Mouse (Mus musculus) monocyte, adult 5-6 weeks (primary cell): ENCODE measurements around the gene Adgre5. TPM values are rescaled to one million over a fixed set of nuclear protein-coding genes. Genes with fewer than 3 reads are reported as not detected.

Experiments used
- ATAC-seq: fragments of 153-309, 156-312 bp; replicated peaks from 2 replicates; pipeline ENCODE4 v1.8.0; 2017; ENCODE audit warnings: mild to moderate bottlenecking; ENCODE audit not compliant: low TSS enrichment, insufficient number of reproducible peaks, severe bottlenecking, poor library complexity, low FRiP score
- total RNA-seq: library from RNA; stranded (forward); fragments of 200-1000, 200-491, 200-594 nt; gene quantifications from 3 replicates; pipeline ENCODE4 v1.2.3, GENCODE M21; 2017

Adgre5 gene
- total RNA-seq, 1 experiment from 2014 or later, result 1,167 TPM

DNA sequence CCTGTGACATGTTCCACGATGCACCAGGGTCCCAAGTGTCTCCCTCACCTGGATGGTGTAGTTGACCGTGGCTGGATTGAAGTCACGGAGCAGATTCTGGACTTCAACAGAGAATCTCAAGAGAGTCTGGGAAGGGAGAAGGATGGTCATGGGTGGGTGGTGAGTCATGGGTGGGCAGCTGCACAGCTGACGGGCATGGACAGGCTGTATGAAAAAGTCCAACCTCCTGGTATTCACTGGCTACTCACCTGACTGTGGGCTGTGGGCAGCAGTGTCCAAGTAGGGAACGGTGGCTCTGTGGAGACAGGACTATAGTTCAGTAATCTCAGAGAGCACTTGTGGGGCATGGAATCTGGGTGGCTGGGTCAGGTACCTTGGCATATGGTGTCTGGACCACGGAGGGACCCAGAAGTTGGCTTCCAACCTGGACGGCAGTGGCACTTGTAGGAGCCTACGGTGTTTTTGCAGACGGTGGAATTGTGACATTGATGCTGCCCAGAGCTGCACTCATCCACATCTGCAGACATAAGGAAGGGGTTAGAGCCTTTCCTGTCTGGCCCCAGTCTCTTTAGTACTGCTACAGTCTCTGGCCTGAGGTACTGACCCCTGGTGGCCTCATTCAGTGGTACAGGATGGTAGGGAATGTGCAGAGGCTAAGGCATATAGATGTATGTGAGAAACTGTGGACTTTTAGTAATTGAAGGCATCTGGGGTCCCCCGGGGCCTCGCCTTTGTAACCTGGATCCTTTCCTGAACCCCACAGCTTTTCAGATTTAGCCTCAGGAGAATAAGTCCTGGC is 11.9 kb downstream of the Adgre5 start:
- ATAC-seq, result no peak

DNA sequence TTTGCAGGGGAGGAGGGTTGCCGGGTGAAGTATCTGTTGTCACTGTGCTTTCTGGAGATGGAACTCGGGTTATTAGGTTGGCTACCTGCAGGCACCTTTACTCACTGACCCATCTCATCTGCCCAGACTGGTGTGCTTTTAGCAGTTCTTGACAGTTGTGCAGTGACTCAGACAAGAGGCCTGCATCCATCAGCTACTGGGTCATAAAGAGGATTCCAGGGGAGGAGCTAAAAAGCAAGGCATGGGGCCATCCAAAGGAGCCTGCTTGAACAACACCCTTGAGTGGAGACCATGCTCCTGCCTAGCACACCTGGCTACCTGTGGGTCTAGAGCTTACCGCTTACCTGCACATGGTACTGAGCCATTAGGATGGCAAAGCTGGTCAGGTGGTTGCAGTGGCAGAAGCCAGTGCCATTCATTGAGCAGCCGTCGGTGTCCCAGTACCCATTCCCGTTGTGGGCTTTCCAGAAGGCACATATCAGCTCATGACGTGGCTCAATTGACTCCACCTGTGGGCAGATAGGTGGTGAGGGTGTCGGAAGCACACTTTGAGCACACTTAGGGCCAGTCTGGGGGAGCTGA is 15.5 kb downstream of the Adgre5 start:
- no peak for ATAC-seq

DNA sequence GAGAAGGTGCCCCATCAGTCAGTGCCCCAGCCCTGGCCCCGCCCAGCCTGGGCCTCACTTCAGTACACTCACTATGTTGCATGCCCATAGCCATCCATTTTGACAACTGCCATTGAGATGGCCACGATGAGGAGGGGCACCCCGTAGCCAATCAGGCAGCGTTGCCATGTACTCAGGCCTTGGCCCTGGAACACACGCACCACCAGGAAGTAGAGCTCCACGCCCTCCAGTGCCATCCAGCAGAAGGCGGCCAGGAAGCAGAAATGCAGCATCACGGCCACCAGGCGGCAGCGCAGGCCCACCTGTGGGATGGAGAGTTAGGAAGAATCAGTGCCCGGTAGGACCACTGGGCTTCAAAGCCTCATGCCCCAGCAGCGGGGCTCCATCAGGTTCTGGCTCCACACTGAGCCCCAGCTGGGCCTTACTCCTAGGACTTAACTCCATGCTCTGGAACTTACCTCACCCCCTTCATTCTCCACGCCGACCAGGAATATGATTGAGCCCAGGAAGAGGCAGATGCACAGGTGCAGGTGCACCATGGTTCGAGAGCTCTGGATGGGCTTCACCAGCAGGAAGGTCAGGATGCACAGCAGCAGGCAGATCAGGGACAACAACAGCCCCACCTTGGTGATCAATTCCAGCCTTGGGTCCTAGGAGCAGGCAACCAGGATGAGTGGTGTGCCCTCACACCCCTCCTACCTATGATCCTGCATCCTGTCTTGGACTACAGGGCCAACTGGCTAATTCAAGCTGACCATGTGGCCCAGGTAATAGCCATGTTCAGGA is 16.2 kb downstream of the Adgre5 start:
- peak; percentile 52 for ATAC-seq

DNA sequence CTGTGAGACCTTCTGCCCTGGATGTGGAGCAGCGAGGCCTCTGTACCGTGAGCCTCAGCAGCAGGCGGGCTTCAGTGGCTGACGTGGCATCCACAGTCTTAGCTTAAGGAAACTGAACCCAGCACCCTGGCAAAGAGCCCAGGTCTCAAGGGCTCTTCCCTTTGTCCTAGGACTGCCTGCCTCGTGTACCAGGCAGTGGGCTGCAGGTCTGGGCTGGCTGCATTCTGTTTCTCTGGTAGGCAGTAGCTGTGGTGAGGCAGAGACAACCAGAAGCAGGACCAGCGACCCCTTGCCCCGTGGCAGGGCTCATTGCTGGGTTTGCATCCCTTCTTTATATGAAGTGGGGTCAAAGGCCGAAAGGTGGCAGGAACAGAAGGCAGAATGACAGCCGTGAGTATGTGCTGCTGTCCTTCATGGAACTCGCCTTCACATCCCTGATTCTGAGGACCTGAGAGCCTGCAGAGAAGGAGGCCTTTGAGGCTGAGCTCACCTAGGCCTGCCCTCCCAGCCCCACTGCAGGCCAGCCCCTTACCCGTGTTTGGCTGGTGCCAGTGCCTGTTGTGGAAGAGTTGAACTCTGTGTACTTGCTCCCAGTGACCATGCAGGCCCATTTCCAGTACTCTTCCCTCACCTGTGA is 17.6 kb downstream of the Adgre5 start:
- ATAC-seq, result no peak

DNA sequence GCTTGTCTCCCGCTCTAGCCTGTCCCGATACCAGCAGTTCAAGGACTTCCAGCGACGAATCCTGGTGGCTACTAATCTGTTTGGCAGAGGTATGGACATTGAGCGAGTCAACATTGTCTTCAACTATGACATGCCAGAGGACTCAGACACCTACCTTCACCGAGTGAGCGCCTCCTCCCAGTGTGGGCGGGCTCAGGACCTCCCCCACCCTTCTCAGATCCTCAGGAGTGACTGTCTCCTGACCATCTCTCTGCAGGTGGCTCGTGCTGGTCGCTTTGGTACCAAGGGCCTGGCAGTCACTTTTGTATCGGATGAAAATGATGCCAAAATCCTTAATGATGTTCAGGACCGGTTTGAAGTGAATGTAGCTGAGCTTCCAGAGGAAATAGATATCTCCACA is 18.5 kb downstream of the Adgre5 start:
- ATAC-seq, result no peak

DNA sequence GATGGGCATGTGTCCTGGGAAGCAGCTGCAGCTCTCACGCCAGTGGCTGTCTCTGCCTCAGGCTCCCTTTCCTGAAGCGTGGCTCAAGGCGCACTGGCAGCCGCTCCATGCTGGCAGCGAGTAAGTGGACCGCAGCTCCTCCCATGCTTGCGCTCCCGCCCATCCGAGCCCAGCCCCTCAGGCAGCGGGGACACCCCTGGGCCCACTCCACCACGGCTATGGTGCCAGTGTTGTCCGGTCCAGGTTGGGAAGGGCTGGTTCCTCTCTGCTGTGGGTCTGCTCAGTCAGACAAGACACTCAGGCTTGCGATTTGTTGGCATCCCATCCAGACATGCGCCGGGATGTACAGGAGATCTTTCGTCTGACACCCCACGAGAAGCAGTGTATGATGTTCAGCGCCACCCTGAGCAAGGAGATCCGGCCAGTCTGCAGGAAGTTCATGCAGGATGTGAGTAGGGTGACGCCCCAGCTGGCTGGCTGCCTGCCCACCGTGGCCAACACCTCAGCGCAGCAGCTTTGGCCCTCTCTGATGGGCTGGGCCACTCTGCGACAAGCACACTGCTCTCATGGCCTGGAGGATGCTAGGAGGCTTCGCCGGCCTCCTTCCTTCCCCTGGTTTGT is 19.6 kb downstream of the Adgre5 start:
- peak; percentile 16; the same call in 1 of the 2 replicates for ATAC-seq

DNA sequence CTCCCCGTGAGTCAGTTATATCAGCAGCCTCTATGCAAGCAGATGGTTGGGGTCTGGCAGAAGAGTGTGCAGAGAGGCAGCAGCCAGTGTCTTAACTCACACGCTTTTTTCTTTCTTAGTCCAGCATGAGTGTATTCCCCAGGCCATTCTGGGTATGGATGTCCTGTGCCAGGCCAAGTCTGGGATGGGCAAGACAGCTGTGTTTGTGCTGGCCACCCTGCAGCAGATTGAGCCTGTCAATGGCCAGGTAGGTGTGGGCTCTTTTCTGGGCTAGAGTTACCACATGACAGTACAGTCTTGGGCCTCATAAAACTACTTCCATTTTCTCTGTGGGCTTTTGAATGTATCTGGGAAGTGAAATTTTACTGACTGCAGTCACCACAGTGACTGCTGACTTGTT is 21.4 kb downstream of the Adgre5 start:
- no peak for ATAC-seq

DNA sequence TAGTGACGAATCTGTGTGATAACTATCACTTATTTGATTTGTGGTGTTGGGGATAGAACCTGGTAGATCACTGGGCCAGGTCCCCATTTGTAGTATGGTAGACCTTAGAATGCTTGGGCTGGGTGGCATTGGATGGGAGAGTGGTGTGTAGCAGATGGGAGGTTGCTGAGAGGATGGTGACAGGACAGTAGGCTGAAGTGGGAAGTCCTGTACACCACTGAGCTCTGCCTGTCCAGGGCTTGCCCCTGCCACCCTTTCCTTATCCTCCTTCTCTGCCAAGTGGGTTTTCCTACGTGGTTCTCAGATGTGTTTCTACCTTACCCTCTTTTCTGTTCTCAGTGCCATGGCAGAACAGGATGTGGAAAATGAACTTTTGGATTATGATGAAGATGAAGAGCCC is 22.1 kb downstream of the Adgre5 start:
- ATAC-seq, result no peak

DNA sequence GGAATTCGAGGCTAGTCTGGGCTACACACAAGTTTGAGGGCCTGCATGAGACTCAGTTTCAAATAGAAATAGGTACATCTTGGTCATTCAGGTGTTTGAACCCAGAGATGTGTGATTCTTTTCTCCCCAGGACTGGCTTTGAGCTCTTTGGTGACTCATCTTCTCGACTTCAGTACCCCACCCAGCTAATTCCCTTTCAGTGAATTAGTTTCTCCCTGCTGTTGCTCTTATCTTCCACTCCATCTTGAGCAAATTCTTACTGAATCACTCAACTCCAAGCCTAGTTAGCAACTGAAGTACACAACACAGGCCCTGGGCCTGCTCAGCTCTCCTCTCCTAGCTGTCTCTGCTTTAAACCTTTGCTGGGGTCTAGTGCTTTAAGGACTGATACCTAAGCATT is 24.6 kb downstream of the Adgre5 start:
- ATAC-seq, result no peak

DNA sequence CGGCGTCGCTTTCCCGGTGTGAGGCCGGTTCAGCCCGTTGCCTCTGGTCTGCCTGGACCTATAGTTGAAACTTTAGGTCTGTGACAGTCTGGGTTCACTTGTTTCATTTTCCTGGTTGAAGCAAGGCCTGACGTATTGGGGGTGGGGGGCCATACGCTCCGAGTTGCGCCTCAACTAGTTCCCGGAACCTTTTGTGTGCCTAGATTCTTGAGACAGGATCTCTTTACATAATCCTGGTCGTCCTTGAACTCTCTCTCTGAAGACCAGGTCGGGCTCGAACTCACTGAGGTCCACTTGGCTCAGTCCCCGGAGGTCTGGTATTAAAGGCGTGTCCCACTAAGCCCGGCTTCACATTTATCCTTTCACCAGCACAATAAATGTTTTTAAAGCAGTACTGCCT is 25.4 kb downstream of the Adgre5 start:
- ATAC-seq, result no peak

DNA sequence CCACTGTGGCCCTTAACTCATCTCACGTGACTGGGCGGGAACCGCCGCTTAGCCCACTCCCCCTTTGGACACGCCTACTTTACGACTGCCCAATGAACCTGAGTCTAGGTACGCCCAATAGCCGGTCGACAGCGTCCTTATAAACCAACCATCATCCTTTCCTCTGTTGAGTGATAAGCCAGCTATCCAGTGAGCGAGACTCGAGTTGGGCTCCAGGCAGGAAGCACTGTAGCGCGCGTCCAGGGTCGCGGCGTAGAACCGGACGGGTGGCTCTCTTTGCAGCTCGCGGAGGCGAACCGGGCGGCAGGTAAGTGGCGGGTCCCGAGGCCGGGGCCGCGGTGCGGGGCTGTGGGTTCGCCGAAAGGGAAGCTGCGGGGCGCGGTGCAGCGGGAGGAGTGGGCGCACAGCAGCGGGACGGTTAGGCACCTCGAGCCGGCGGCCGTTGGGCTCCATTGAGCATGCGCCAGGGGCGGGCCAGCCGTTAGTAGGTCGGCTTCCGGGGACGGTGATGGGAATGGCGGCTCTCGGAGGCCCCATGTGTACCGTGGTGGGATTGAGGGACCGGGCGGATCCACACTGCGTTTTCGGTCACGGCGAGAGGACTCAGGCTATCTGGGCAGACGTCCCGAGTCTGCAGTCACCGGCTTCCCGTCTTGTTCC is 26.0 kb downstream of the Adgre5 start, which contains the start of gene Ddx39:
Gene Ddx39 (plus strand): TSS at position 147 of the 660 bp plus-strand sequence.
- ATAC-seq, result peak; percentile 93

DNA sequence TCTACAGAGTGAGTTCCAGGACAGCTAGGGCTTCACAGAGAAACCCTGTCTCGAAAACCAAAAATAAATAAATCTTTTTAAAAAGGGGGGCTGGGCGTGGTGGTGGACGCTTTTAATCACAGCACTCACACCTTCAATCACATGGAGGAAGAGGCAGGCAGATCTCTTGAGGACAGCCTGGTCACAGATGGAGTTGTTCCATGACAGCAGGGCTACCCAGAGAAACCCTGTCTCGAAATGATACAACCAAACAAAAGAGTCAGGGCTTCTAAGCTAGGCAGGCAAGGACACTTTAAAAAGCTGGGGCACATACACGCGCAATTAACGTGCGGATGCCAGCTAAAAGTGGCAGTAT is 26.5 kb downstream of the Adgre5 start:
- ATAC-seq, result no peak

DNA sequence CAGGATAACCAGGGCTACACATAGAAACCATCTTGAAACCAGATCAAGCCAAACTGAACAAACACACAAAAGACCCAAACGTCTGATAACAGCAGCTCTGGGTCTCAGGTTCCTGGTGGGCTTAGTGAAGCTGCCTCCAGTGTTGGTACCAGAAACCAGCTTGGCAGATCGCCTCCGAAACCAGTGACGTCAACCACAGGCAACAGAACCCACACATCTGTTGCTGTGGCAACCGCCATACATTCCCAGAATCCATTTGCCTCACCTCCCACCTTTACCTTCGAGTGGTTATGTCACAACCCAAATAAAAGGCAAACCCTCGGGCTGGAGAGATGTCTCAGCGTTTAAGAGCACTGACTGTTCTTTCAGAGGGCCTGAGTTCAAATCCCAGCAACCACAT is 33.6 kb downstream of the Adgre5 start:
- ATAC-seq, result no peak

DNA sequence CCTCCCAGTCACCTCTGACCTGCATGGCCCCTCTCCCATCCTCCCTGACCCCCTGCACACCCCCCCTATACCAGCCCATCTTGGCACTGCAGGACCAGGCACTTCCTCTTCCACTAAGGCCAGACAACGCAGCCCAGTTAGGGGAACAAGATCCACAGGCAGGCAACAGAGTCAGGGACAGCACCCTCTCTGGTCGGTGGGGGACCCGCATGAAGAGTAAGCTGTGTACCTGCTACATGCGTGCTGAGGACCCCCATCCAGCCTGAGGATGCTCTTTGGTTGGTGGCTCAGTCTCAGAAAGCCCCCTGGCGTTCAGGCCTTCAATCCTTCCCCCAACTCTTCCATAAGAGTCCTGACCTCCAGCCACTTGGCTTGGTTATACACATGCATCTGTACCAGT is 34.7 kb downstream of the Adgre5 start:
- ATAC-seq, result no peak

DNA sequence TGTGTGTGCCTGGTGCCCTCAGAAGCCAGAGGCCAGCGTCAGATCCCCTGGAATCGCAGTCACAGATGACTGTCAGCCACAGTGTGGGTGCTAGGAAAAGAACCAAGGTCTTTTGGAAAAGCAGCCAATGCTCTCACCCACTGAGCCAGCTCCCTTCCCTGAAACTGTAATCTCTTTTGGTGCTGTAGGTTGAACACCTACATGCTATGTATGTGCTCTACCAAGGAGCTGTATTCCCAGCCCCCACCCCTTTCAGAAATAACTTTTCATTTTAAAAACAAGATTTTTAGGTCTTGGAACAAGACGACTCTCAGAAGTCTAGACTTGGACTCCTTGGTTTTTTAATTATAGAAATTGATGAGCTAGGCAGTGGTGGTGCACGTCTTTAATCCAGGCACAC is 37.7 kb downstream of the Adgre5 start:
- no peak for ATAC-seq

DNA sequence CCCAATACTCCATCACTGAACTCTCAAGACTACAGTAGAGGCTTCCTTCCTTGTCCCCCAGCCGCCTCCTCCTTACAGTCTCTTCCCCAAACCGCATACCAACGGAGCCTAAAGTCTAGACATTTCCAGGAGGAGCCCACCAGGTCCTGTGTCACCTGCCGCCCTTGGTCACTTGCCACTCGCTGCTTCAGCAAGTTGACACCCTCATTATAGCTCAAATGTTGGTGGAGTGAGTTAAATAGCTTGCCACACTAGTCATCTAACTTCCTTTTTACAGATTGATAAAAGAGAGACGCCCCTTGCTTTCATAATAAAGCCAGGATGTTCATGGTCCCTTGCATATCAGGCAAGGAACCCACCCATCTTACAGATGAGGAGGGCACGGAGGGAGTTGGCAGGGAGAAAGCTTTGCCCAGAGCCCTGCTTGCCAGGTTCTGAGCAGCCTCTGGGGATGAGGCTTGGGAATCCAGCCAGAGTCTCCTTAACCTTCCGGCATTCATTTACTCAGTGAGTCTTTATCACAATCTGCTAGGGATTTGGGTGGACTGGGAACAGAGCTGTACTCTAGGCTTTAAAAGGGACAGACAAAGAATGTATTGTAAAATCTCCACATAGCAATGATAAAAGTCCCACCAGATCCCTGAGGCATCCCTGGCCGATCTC is 40.6 kb downstream of the Adgre5 start:
- ATAC-seq, result no peak

DNA sequence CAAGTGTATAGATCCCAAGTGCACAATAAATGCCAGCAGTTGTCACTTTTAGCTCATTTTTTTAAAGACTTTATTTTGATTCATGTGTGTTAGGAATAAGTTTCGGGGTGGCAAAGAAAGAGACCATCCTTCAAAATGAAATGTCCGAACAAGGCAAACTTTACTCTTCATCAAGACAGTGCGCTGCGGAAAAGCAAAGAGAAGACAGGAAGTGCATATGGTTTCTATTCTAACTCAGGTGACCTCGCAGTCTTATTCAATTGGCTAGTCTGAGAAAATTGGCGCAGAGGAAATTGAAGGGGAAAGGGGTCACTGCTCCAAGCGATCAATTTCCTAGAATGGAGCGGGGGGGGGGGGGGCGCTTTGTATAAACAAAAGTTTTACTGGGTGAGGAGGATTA is 41.6 kb downstream of the Adgre5 start:
- no peak for ATAC-seq
